Mouse (Mus musculus) small intestine, adult 2 months (tissue): ENCODE data around the gene Muc4. TPM values are rescaled to one million over a fixed set of nuclear protein-coding genes. Genes with fewer than 3 reads are reported as not detected.

Source experiments
- H3K27ac ChIP-seq: fragments of 200-500 bp; 2 replicates; pipeline ENCODE4 v1.5.1; 2012; ENCODE audit warnings: low read depth, low read length, control low read depth, inconsistent platforms; ENCODE audit not compliant: insufficient read depth
- H3K27me3 ChIP-seq: fragments of 200-500 bp; 2 replicates; pipeline ENCODE4 v1.6.1; 2012; ENCODE audit warnings: mild to moderate bottlenecking, moderate library complexity, low read length, inconsistent platforms; ENCODE audit not compliant: control insufficient read depth, insufficient read depth
- H3K36me3 ChIP-seq: fragments of 200-500 bp; 2 replicates; pipeline ENCODE4 v1.6.1; 2012; ENCODE audit warnings: mild to moderate bottlenecking, low read length, control low read depth, inconsistent platforms; ENCODE audit not compliant: control insufficient read depth, insufficient read depth
- H3K4me1 ChIP-seq: fragments of 200-500 bp; 2 replicates; pipeline ENCODE4 v1.6.1; 2012; ENCODE audit warnings: low read length, inconsistent platforms, mixed read lengths; ENCODE audit not compliant: control insufficient read depth, insufficient read depth, insufficient read length
- H3K4me3 ChIP-seq: fragments of 200-500 bp; 2 replicates; pipeline ENCODE4 v1.5.1; 2012; ENCODE audit warnings: low read depth, mild to moderate bottlenecking, control low read depth, inconsistent platforms, low read length, moderate library complexity
- CTCF ChIP-seq: fragments of 200-500 bp; IDR thresholded peaks from 2 replicates; pipeline ENCODE4 v1.5.1; 2012; ENCODE audit warnings: low read depth, mild to moderate bottlenecking, control low read depth, inconsistent platforms, low read length, moderate library complexity, mixed read lengths; ENCODE audit not compliant: insufficient replicate concordance, insufficient read length; ENCODE audit errors: extremely low read depth
- POLR2A ChIP-seq: fragments of 200-500 bp; IDR thresholded peaks from 2 replicates; pipeline ENCODE4 v1.6.1; 2012; ENCODE audit warnings: low read depth, mild to moderate bottlenecking, control low read depth, inconsistent platforms, low read length, moderate library complexity
- WGBS: fragments of 180-500 bp; shearing (Covaris S2); methylation state at CpG from one replicate; pipeline ENCODE4 v1.1.7; 2018; 5-methylcytosine and 5-hydroxymethylcytosine counted together
- polyA plus RNA-seq: library from polyadenylated mRNA; depleted of rRNA; stranded (reverse); fragments of >200 nt; gene quantifications from 2 replicates; pipeline ENCODE4 v1.2.3, GENCODE M21; 2012; rRNA removed

Muc4 gene
- polyA plus RNA-seq, 1 experiment = 18.8 TPM

GRCm38 (mm10) chr16:32822881-32823280 lies 87.2 kb downstream of the Muc4 start:
- Histone ChIP-seq H3K27me3 (no peaks in the 10 kb centered on the region), H3K36me3 (peaks cover 50% of the 10 kb centered on the region), H3K27ac (no peak overlapping the region), H3K4me1 (no peaks in the 10 kb centered on the region), H3K4me3 (no peak overlapping the region)
- 82% methylated on average over 5 of the region's 5 CpGs for WGBS
- TF ChIP-seq POLR2A (no peak), CTCF (no peak)

- Histone ChIP-seq H3K27me3 (no peaks in the 10 kb centered on the region), H3K4me3 (no peak overlapping the region), H3K4me1 (no peaks in the 10 kb centered on the region), H3K36me3 (peaks cover 51% of the 10 kb centered on the region), H3K27ac (no peak overlapping the region)
- 92% methylated on average over 8 of the region's 8 CpGs for WGBS
- TF ChIP-seq POLR2A (no peak), CTCF (no peak)
These were observed 87.8 kb downstream of the Muc4 start for GRCm38 (mm10) chr16:32823487-32823886.

- TF ChIP-seq POLR2A (no peak), CTCF (no peak)
- Histone ChIP-seq H3K4me3 (no peak overlapping the region), H3K4me1 (no peaks in the 10 kb centered on the region), H3K36me3 (peaks cover 55% of the 10 kb centered on the region), H3K27ac (no peak overlapping the region), H3K27me3 (no peaks in the 10 kb centered on the region)
- 91% methylated on average over 13 of the region's 13 CpGs for WGBS
These were observed 88.4 kb downstream of the Muc4 start for GRCm38 (mm10) chr16:32824061-32824460.

GRCm38 (mm10) chr16:32825380-32825779 lies 89.7 kb downstream of the Muc4 start:
- TF ChIP-seq CTCF = no peak
- no peak for TF ChIP-seq POLR2A
- Histone ChIP-seq H3K27ac (no peak overlapping the region), H3K4me3 (no peak overlapping the region), H3K4me1 (no peaks in the 10 kb centered on the region), H3K36me3 (peaks cover 57% of the 10 kb centered on the region), H3K27me3 (no peaks in the 10 kb centered on the region)
- 74% methylated on average over 12 of the region's 12 CpGs for WGBS

- Histone ChIP-seq H3K27ac (no peak overlapping the region), H3K36me3 (peaks cover 55% of the 10 kb centered on the region), H3K4me3 (no peak overlapping the region), H3K4me1 (no peaks in the 10 kb centered on the region), H3K27me3 (no peaks in the 10 kb centered on the region)
- no peak for TF ChIP-seq POLR2A
- no peak for TF ChIP-seq CTCF
- WGBS = 95% methylated on average over 11 of the region's 11 CpGs
These were observed 90.8 kb downstream of the Muc4 start for GRCm38 (mm10) chr16:32826521-32826920.

- Histone ChIP-seq H3K4me3 (no peak overlapping the region), H3K4me1 (no peaks in the 10 kb centered on the region), H3K27me3 (no peaks in the 10 kb centered on the region), H3K36me3 (peaks cover 54% of the 10 kb centered on the region), H3K27ac (no peak overlapping the region)
- TF ChIP-seq CTCF = no peak
- no peak for TF ChIP-seq POLR2A
- WGBS = 88% methylated on average over 11 of the region's 11 CpGs
These were observed 93.4 kb downstream of the Muc4 start for GRCm38 (mm10) chr16:32829104-32829503.

GRCm38 (mm10) chr16:32831501-32831900 lies 95.8 kb downstream of the Muc4 start:
- no peak for TF ChIP-seq POLR2A
- TF ChIP-seq CTCF = no peak
- Histone ChIP-seq H3K4me1 (no peaks in the 10 kb centered on the region), H3K27ac (no peak overlapping the region), H3K27me3 (no peaks in the 10 kb centered on the region), H3K36me3 (peaks cover 53% of the 10 kb centered on the region), H3K4me3 (no peak overlapping the region)
- WGBS = 86% methylated on average over 4 of the region's 4 CpGs

Other genes starting within 250 kb of the Muc4 start
- gene Slc51a, start 248.0 kb upstream of the Muc4 start, polyA plus RNA-seq = 102 and 424 TPM in 2 replicates
- gene Zdhhc19, start 239.6 kb upstream of the Muc4 start, polyA plus RNA-seq = 0.18 and 0.42 TPM in 2 replicates
- gene Tfrc, start 127.0 kb upstream of the Muc4 start, polyA plus RNA-seq = 1.9 and 3.0 TPM in 2 replicates
- gene Tnk2, start 92.0 kb upstream of the Muc4 start, polyA plus RNA-seq = 57.5 and 97.6 TPM in 2 replicates
- gene Muc20, start 61.5 kb downstream of the Muc4 start, polyA plus RNA-seq = 0.11 and 0.39 TPM in 2 replicates
- gene Smbd1, start 74.6 kb downstream of the Muc4 start, polyA plus RNA-seq = 1.5 and 2.1 TPM in 2 replicates
- gene Fyttd1, start 141.6 kb downstream of the Muc4 start, polyA plus RNA-seq = 0.66 and 0.93 TPM in 2 replicates
- 15.1 and 28.5 TPM in 2 replicates for gene Rubcn, start 141.9 kb downstream of the Muc4 start, polyA plus RNA-seq
- gene Lrch3, start 178.2 kb downstream of the Muc4 start, polyA plus RNA-seq = 5.9 and 12.7 TPM in 2 replicates